Mouse (Mus musculus) MEL (cell line): Measurements from ENCODE around the gene Vat1.

ENCODE experiments used
- BHLHE40 ChIP-seq: IDR thresholded peaks from 2 replicates; pipeline ENCODE4 v1.6.1; 2012; ENCODE audit warnings: low read depth, mild to moderate bottlenecking, inconsistent platforms, low read length, improper control_type of control experiment, borderline replicate concordance
- CHD1 ChIP-seq: IDR thresholded peaks from 2 replicates; pipeline ENCODE4 v1.6.1; 2012; ENCODE audit warnings: low read depth, mild to moderate bottlenecking, inconsistent platforms, low read length, improper control_type of control experiment
- CTCF ChIP-seq, 3 experiments: IDR thresholded peaks in 2 of 3; conservative IDR thresholded peaks in 1 of 3; 2 replicates each; pipeline ENCODE4 v1.5.1; 2011 to 2012; ENCODE audit warnings: low read length in 3 of 3, low read depth in 2 of 3, mild to moderate bottlenecking in 2 of 3, improper control_type of control experiment in 1 of 3, inconsistent platforms in 1 of 3, mixed read lengths in 1 of 3, moderate library complexity in 1 of 3; ENCODE audit not compliant: control insufficient read depth in 1 of 3, insufficient read depth in 1 of 3, poor library complexity in 1 of 3, severe bottlenecking in 1 of 3
- E2F4 ChIP-seq: IDR thresholded peaks from 2 replicates; pipeline ENCODE4 v1.6.1; 2011; ENCODE audit warnings: low read depth, low read length, improper control_type of control experiment, borderline replicate concordance
- POLR2AphosphoS2 ChIP-seq: IDR thresholded peaks from 2 replicates; pipeline ENCODE4 v1.6.1; 2011; ENCODE audit warnings: low read length, improper control_type of control experiment
- USF1 ChIP-seq: IDR thresholded peaks from 2 replicates; pipeline ENCODE4 v1.6.1; 2014; ENCODE audit warnings: low read depth, mild to moderate bottlenecking, inconsistent platforms, low read length, improper control_type of control experiment, moderate library complexity
- USF2 ChIP-seq, 2 experiments: IDR thresholded peaks; 2 replicates each; pipeline ENCODE4 v1.6.1; 2011 to 2012; ENCODE audit warnings: improper control_type of control experiment in 2 of 2, low read length in 2 of 2, borderline replicate concordance in 1 of 2, inconsistent platforms in 1 of 2, low read depth in 1 of 2, mild to moderate bottlenecking in 1 of 2; ENCODE audit not compliant: insufficient read depth in 1 of 2

DNA sequence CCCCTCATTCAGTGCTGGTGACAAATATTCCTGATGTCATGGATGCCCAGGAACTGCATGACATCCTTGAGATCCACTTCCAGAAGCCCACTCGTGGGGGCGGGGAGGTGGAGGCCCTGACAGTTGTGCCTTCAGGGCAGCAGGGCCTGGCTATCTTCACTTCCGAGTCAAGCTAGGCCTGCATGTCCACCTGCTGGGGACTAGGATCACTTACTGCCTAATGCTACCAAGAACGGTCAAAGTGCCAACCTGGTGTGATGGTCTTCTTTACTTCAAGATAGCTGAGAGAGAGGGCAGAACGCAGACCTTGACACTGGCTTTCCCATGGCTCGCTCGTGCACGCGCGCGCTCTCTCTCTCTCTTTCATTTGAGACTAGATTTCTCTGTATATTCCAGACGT, 7.8 kb downstream of the Vat1 start:
- TF ChIP-seq CTCF (IDR thresholded peaks at IDR 0.05 in 2 of 3, conservative IDR thresholded peaks at IDR 0.05 in 1 of 3; ENCODE audit: control insufficient read depth in 1 of 3, insufficient read depth in 1 of 3, low read depth in 2 of 3, low read length in 3 of 3, poor library complexity in 1 of 3, severe bottlenecking in 1 of 3): no peak
- TF ChIP-seq CHD1: no peak
- TF ChIP-seq POLR2AphosphoS2: peak; percentile 58; the same call in 1 of the 2 replicates
- no peak for TF ChIP-seq BHLHE40
- no peak for TF ChIP-seq E2F4
- no peak for TF ChIP-seq USF1
- no peak for TF ChIP-seq USF2 (IDR thresholded peaks at IDR 0.05; ENCODE audit: borderline replicate concordance in 1 of 2, insufficient read depth in 1 of 2, low read depth in 1 of 2, low read length in 2 of 2)
